Mouse (Mus musculus) gastrocnemius, postnatal 25 days (tissue): Measurements from ENCODE around the gene Mpp3. TPM values are rescaled to one million over a fixed set of nuclear protein-coding genes. Genes with fewer than 3 reads are reported as not detected.

ENCODE experiments used
- DNase-seq: peaks from one replicate; pipeline ENCODE4 v3.0.0; 2022
- total RNA-seq, 2 experiments: library from RNA; stranded (reverse); gene quantifications; 1 replicate in 1 of 2; 2 replicates in 1 of 2; pipeline ENCODE4 v1.2.3; 2021

Mpp3 gene
- total RNA-seq, 2 experiments from 2014 or later: 17.6 to 29.5 TPM

GRCm38 (mm10) chr11:101974923-101975322 is 53.3 kb downstream of the Mpp3 start:
- no peak for DNase-seq

- no peak for DNase-seq
Measured at GRCm38 (mm10) chr11:101974181-101974580, 54.1 kb downstream of the Mpp3 start.

GRCm38 (mm10) chr11:101973496-101973895 is 54.8 kb downstream of the Mpp3 start:
- no peak for DNase-seq

GRCm38 (mm10) chr11:101972651-101973050 is 55.6 kb downstream of the Mpp3 start:
- DNase-seq: no peak

- DNase-seq: no peak
Measured at GRCm38 (mm10) chr11:101972097-101972496, 56.2 kb downstream of the Mpp3 start.

GRCm38 (mm10) chr11:101971410-101971809 is 56.9 kb downstream of the Mpp3 start:
- DNase-seq: no peak

GRCm38 (mm10) chr11:101969835-101970234 is 58.4 kb downstream of the Mpp3 start:
- DNase-seq: no peak

GRCm38 (mm10) chr11:101968791-101969190 is 59.5 kb downstream of the Mpp3 start:
- peak; percentile 55 for DNase-seq

GRCm38 (mm10) chr11:101968311-101968710 is 60.0 kb downstream of the Mpp3 start:
- no peak for DNase-seq

- DNase-seq: no peak
Measured at GRCm38 (mm10) chr11:101966965-101967614, 61.2 kb downstream of the Mpp3 start, which contains the start of gene Sost. Gene Sost (minus strand): TSS chr11:101967015.

- no peak for DNase-seq
Measured at GRCm38 (mm10) chr11:101965553-101965952, 62.7 kb downstream of the Mpp3 start.

- no peak for DNase-seq
Measured at GRCm38 (mm10) chr11:101964647-101965046, 63.6 kb downstream of the Mpp3 start.

- no peak for DNase-seq
Measured at GRCm38 (mm10) chr11:101963473-101964291, 64.6 kb downstream of the Mpp3 start.

GRCm38 (mm10) chr11:101963043-101963442 is 65.2 kb downstream of the Mpp3 start:
- DNase-seq: no peak

GRCm38 (mm10) chr11:101957476-101957875 is 70.8 kb downstream of the Mpp3 start:
- no peak for DNase-seq

- no peak for DNase-seq
Measured at GRCm38 (mm10) chr11:101953441-101953840, 74.8 kb downstream of the Mpp3 start.

GRCm38 (mm10) chr11:101952541-101953341 is 75.5 kb downstream of the Mpp3 start:
- DNase-seq: no peak

GRCm38 (mm10) chr11:101950021-101950420 is 78.2 kb downstream of the Mpp3 start:
- no peak for DNase-seq
